Mouse (Mus musculus) activated CD4-positive, CD25-positive, alpha-beta regulatory T cell (primary cell): ENCODE results near the gene Fbxw26. TPM values are rescaled to one million over a fixed set of nuclear protein-coding genes. Genes with fewer than 3 reads are reported as not detected.

Experiments used
- polyA plus RNA-seq, 2 experiments: library from polyadenylated mRNA; unstranded; fragments of 100-300 nt; shearing (Covaris generic); gene quantifications; one replicate each; pipeline ENCODE4 v1.2.1; 2017

Gene Fbxw26
- polyA plus RNA-seq: not detected

DNA sequence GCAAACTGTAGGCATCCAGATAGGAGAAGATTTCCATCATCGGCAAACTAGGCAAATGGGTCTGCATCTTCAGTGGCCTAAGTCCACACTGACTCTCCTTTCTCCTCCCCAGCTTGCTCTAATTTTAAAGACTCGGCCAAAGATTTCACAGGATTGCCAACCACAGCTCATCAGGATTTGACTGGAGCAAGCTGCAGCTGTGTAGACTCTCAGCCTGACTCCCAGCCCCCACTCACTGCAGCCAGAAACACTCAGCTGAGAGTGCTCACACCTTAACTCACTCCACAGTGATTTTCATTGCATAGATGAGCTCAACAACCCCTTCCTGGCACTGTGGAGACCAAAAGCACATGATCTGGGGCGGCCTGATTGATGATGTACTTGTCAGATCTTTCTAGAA lies at the start of gene Fbxw26:
Gene Fbxw26, minus strand, starts transcription at position 101 of the 400 bp plus-strand sequence.

GRCm38 (mm10) chr9:109790570-109790969 lies 44.7 kb upstream of the Fbxw26 start, which contains the start of gene Fbxw27:
TSS of gene Fbxw27 (minus strand) at chr9:109790670.

GRCm38 (mm10) chr9:109702600-109702999 lies 43.3 kb downstream of the Fbxw26 start, which contains the start of gene Fbxw18:
TSS of gene Fbxw18 (minus strand) at chr9:109702700.

Other genes with a start within 250 kb of the Fbxw26 start
- gene Fbxw15, start 177.8 kb downstream of the Fbxw26 start, polyA plus RNA-seq: not detected
- not detected for gene Fbxw24, start 120.0 kb downstream of the Fbxw26 start, polyA plus RNA-seq
- gene Fbxw25, start 81.4 kb downstream of the Fbxw26 start, polyA plus RNA-seq: not detected
- gene Fbxw18, start 43.4 kb downstream of the Fbxw26 start, polyA plus RNA-seq: not detected
- not detected for gene Fbxw27, start 44.6 kb upstream of the Fbxw26 start, polyA plus RNA-seq
- not detected for gene Spink8, start 66.2 kb upstream of the Fbxw26 start, polyA plus RNA-seq
- 10 to 100 TPM in 1 of 2 experiments, 1 to 10 TPM in 1; 7.5 to 18.2 TPM for gene Nme6, start 86.7 kb upstream of the Fbxw26 start, polyA plus RNA-seq
- not detected for gene Camp, start 103.5 kb upstream of the Fbxw26 start, polyA plus RNA-seq
- gene Cdc25a, start 129.5 kb upstream of the Fbxw26 start, polyA plus RNA-seq: 10 to 100 TPM; 16.2 to 20.2 TPM
- 10 to 100 TPM; 42.0 to 68.0 TPM for gene Map4, start 185.4 kb upstream of the Fbxw26 start, polyA plus RNA-seq